Mouse (Mus musculus) yolk sac, embryonic 10.5 days (tissue): ENCODE results near the gene Btbd9.

Source experiments
- DNase-seq: peaks from one replicate; pipeline ENCODE4 v3.0.0-alpha.2; 2017; ENCODE audit warnings: low spot score

The Btbd9 gene

GRCm38 (mm10) chr17:30452363-30452762 lies 123.9 kb downstream of the Btbd9 start:
- DNase-seq: no peak

GRCm38 (mm10) chr17:30448562-30448961 lies 127.7 kb downstream of the Btbd9 start:
- DNase-seq: no peak

GRCm38 (mm10) chr17:30445805-30446441 lies 130.4 kb downstream of the Btbd9 start:
- no peak for DNase-seq

GRCm38 (mm10) chr17:30439702-30440101 lies 136.6 kb downstream of the Btbd9 start:
- no peak for DNase-seq

GRCm38 (mm10) chr17:30438786-30439185 lies 137.5 kb downstream of the Btbd9 start:
- DNase-seq: peak; percentile 21

GRCm38 (mm10) chr17:30436021-30436461 lies 140.2 kb downstream of the Btbd9 start:
- peak; percentile 61 for DNase-seq

- DNase-seq: no peak
Measured at GRCm38 (mm10) chr17:30435478-30435877, 140.8 kb downstream of the Btbd9 start.

GRCm38 (mm10) chr17:30432094-30432493 lies 144.2 kb downstream of the Btbd9 start:
- DNase-seq: no peak

GRCm38 (mm10) chr17:30430961-30431640 lies 145.2 kb downstream of the Btbd9 start:
- DNase-seq: no peak

GRCm38 (mm10) chr17:30428661-30429060 lies 147.6 kb downstream of the Btbd9 start:
- DNase-seq: no peak

GRCm38 (mm10) chr17:30423256-30423852 lies 152.9 kb downstream of the Btbd9 start:
- no peak for DNase-seq

GRCm38 (mm10) chr17:30422278-30422677 lies 154.0 kb downstream of the Btbd9 start:
- DNase-seq: no peak

- DNase-seq: no peak
Measured at GRCm38 (mm10) chr17:30421256-30421655, 155.0 kb downstream of the Btbd9 start.

GRCm38 (mm10) chr17:30419494-30419893 lies 156.8 kb downstream of the Btbd9 start:
- DNase-seq: no peak

GRCm38 (mm10) chr17:30418510-30418909 lies 157.8 kb downstream of the Btbd9 start:
- DNase-seq: no peak

- no peak for DNase-seq
Measured at GRCm38 (mm10) chr17:30417106-30417505, 159.2 kb downstream of the Btbd9 start.

GRCm38 (mm10) chr17:30415693-30416092 lies 160.6 kb downstream of the Btbd9 start:
- no peak for DNase-seq

GRCm38 (mm10) chr17:30412991-30413390 lies 163.3 kb downstream of the Btbd9 start:
- no peak for DNase-seq

GRCm38 (mm10) chr17:30406002-30406401 lies 170.3 kb downstream of the Btbd9 start:
- DNase-seq: no peak

GRCm38 (mm10) chr17:30402871-30403270 lies 173.4 kb downstream of the Btbd9 start:
- DNase-seq: no peak

GRCm38 (mm10) chr17:30395261-30395660 lies 181.0 kb downstream of the Btbd9 start:
- DNase-seq: no peak

GRCm38 (mm10) chr17:30392031-30392430 lies 184.3 kb downstream of the Btbd9 start:
- DNase-seq: no peak

- no peak for DNase-seq
Measured at GRCm38 (mm10) chr17:30391220-30391619, 185.1 kb downstream of the Btbd9 start.
